Comparison of ENCODE assay signal across 10 mouse cellular contexts in genomic region chr8:12126374-12127001, GRCm38 (mm10).
DNase-seq lines count a peak whose midpoint lies in the region; ATAC-seq lines count a peak whose summit lies in the region.
"Had no signal": no experiment of that assay in that cellular context is flagged by ENCODE, and none has a peak within 500 bp of the region (broad histone marks: within the 10 kb centered on the region; RNA-seq: fewer than 3 reads in every experiment).

No protein-coding gene starts in this region.

- no peak overlapping the region for H3K4me3 ChIP-seq in embryonic facial prominence, embryonic 14.5 days (ENCODE audit: low read depth, low read length)
- H3K4me3 ChIP-seq in midbrain, embryonic 15.5 days = no peak overlapping the region
- H3K4me3 ChIP-seq: megakaryocyte, embryonic 14.5 days had no signal

- H3K4me2 ChIP-seq in embryonic facial prominence, embryonic 14.5 days (ENCODE audit: low read depth, low read length) = 0 out of 2 replicates have a peak overlapping the region, but pooled peaks have one; percentile 2
- H3K4me2 ChIP-seq in midbrain, embryonic 15.5 days = peak overlapping the region; percentile 35

- no peak overlapping the region for H3K27ac ChIP-seq in embryonic facial prominence, embryonic 14.5 days (replicated peaks; ENCODE audit: low read depth, low read length)
- peak overlapping the region; percentile 75 for H3K27ac ChIP-seq in midbrain, embryonic 15.5 days

- no peaks in the 10 kb centered on the region for H3K9me3 ChIP-seq in embryonic facial prominence, embryonic 14.5 days (ENCODE audit: control insufficient read depth, low read length)
- H3K9me3 ChIP-seq in midbrain, embryonic 15.5 days = 0 out of 2 replicates have a peak, but pooled peaks cover under 1% of the 10 kb centered on the region

- peak; percentile 76 to 79 for DNase-seq in cerebellum, postnatal 14 days
- no peak for DNase-seq in cerebellum, adult 9-10 months
- DNase-seq in embryonic facial prominence, embryonic 14.5 days (ENCODE audit: low spot score) = peak; percentile 72
- DNase-seq in layer of hippocampus, adult 11-12 months (ENCODE audit: low spot score) = peak; percentile 49
- DNase-seq in spleen, postnatal 4 days (ENCODE audit: low spot score in 2 of 2) = no peak
- DNase-seq in lung, adult 18-20 months = no peak
- DNase-seq: heart, postnatal 36 days had no signal

- no peaks in the 10 kb centered on the region for H3K27me3 ChIP-seq in embryonic facial prominence, embryonic 14.5 days (replicated peaks; ENCODE audit: control insufficient read depth, insufficient read depth, low read length)
- peaks cover 18% of the 10 kb centered on the region for H3K27me3 ChIP-seq in midbrain, embryonic 15.5 days (replicated peaks)

- WGBS in embryonic facial prominence, embryonic 14.5 days = 34% methylated on average over 11 of the region's 11 CpGs
- WGBS in midbrain, embryonic 15.5 days = 7% methylated on average over 11 of the region's 11 CpGs

- ATAC-seq in embryonic facial prominence, embryonic 14.5 days (ENCODE audit: low read depth) = peak; percentile 57; the same call in 1 of the 2 replicates
- peak; percentile 90 for ATAC-seq in midbrain, embryonic 15.5 days (replicated peaks)
- ATAC-seq in inflammation-experienced regulatory T-cells, adult 6 months = no peak

- H3K36me3 ChIP-seq in embryonic facial prominence, embryonic 14.5 days (ENCODE audit: control insufficient read depth, insufficient read depth, low read length) = no peaks in the 10 kb centered on the region
- H3K36me3 ChIP-seq in midbrain, embryonic 15.5 days (replicated peaks) = no peaks in the 10 kb centered on the region

- H3K4me1 ChIP-seq in embryonic facial prominence, embryonic 14.5 days (ENCODE audit: control insufficient read depth, insufficient read depth, low read length) = peaks cover 7% of the 10 kb centered on the region
- H3K4me1 ChIP-seq in midbrain, embryonic 15.5 days = peaks cover 28% of the 10 kb centered on the region
- H3K4me1 ChIP-seq: megakaryocyte, embryonic 14.5 days had no signal

- H3K9ac ChIP-seq in embryonic facial prominence, embryonic 14.5 days (ENCODE audit: low read depth, low read length) = no peak overlapping the region
- H3K9ac ChIP-seq in midbrain, embryonic 15.5 days = no peak overlapping the region

Comparison
In these comparisons a context has a peak if more than half of its experiments do, and no peak if none do; other contexts are left out.
1. DNase-seq: peak in cerebellum, postnatal 14 days (2 of 2), embryonic facial prominence, embryonic 14.5 days (single experiment) and layer of hippocampus, adult 11-12 months (single experiment); none in cerebellum, adult 9-10 months (single experiment), spleen, postnatal 4 days (0 of 2) and lung, adult 18-20 months (0 of 2).